In genomic region chr11:76201761-76202674, GRCm38 (mm10) we compare ENCODE assay signal across 8 mouse cellular contexts. TPM values are rescaled to one million over a fixed set of nuclear protein-coding genes. Genes with fewer than 3 reads are reported as not detected.
A peak's percentile ranks its signal among the peaks of the same experiment; 100 is the strongest.
DNase-seq lines count a peak whose midpoint lies in the region; ATAC-seq and TF ChIP-seq lines count a peak whose summit lies in the region.

No protein-coding gene starts in this region.

- DNase-seq in MEL (ENCODE audit: low read depth, low spot score) = peak; percentile 75
- peak; percentile 94 for DNase-seq in cerebellum, adult 9-11 months
- DNase-seq in frontal cortex, adult 2 months (ENCODE audit: extremely low spot score in 1 of 2, low spot score in 1 of 2) = peak; percentile 55 to 77
- peak; percentile 84 for DNase-seq in hindbrain, embryonic 10.5 days (ENCODE audit: low spot score)
- DNase-seq in layer of hippocampus, adult 9-11 months = peak; percentile 88
- DNase-seq in thymus, adult 18-20 months = peak; percentile 12 to 14

- H3K4me1 ChIP-seq in MEL (ENCODE audit: control insufficient read depth in 1 of 2, insufficient read depth in 2 of 2, low read length in 2 of 2) = peaks cover 3 to 10% of the 10 kb centered on the region in 2 experiments; a peak in 3 of 4 replicates
- peaks cover 25% of the 10 kb centered on the region for H3K4me1 ChIP-seq in hindbrain, embryonic 10.5 days (replicated peaks)
- peaks cover 13% of the 10 kb centered on the region; the same call in 1 of the 2 replicates for H3K4me1 ChIP-seq in lung, embryonic 16.5 days (replicated peaks; ENCODE audit: control insufficient read depth, insufficient read depth, low read length)
- H3K4me1 ChIP-seq in olfactory bulb, adult 2 months (ENCODE audit: control insufficient read depth, insufficient read depth, low read length) = peaks cover 4% of the 10 kb centered on the region

- peaks cover 0 to 4% of the 10 kb centered on the region in 2 experiments; a peak in 2 of 4 replicates for H3K27me3 ChIP-seq in MEL (ENCODE audit: control insufficient read depth in 1 of 2, insufficient read depth in 2 of 2, low read length in 2 of 2)
- H3K27me3 ChIP-seq in hindbrain, embryonic 10.5 days (ENCODE audit: insufficient read depth, poor library complexity, severe bottlenecking) = peaks cover 19% of the 10 kb centered on the region; the same call in 1 of the 2 replicates
- H3K27me3 ChIP-seq in lung, embryonic 16.5 days (ENCODE audit: control insufficient read depth, insufficient read depth, low read depth, low read length) = no peaks in the 10 kb centered on the region

- peaks cover 0 to 2% of the 10 kb centered on the region in 2 experiments; a peak in 1 of 4 replicates for H3K36me3 ChIP-seq in MEL (ENCODE audit: control insufficient read depth in 1 of 2, insufficient read depth in 2 of 2, low read length in 2 of 2)
- peaks cover 32% of the 10 kb centered on the region for H3K36me3 ChIP-seq in hindbrain, embryonic 10.5 days
- peaks cover 3% of the 10 kb centered on the region for H3K36me3 ChIP-seq in lung, embryonic 16.5 days (ENCODE audit: control insufficient read depth, insufficient read depth, low read length)

- H3K4me2 ChIP-seq in lung, embryonic 16.5 days (ENCODE audit: low read depth, low read length) = peak overlapping the region; percentile 86

- TF ChIP-seq RAD21 in MEL (IDR thresholded peaks at IDR 0.05; ENCODE audit: low read depth, low read length) = no peak

- no peaks in the 10 kb centered on the region for H3K9me3 ChIP-seq in MEL (replicated peaks; ENCODE audit: insufficient read depth, low read length)
- no peaks in the 10 kb centered on the region for H3K9me3 ChIP-seq in hindbrain, embryonic 10.5 days
- no peaks in the 10 kb centered on the region for H3K9me3 ChIP-seq in lung, embryonic 16.5 days (ENCODE audit: control insufficient read depth, low read length)

- H3K9ac ChIP-seq in MEL (ENCODE audit: control insufficient read depth, low read depth, low read length, poor library complexity, severe bottlenecking) = peak overlapping the region; percentile 85
- peak overlapping the region; percentile 92 for H3K9ac ChIP-seq in lung, embryonic 16.5 days (ENCODE audit: low read length)

- ATAC-seq in lung, embryonic 16.5 days (ENCODE audit: low read depth) = peak; percentile 100

- TF ChIP-seq CTCF in MEL (IDR thresholded peaks at IDR 0.05 in 2 of 3, conservative IDR thresholded peaks at IDR 0.05 in 1 of 3; ENCODE audit: control insufficient read depth in 1 of 3, insufficient read depth in 1 of 3, low read depth in 2 of 3, low read length in 3 of 3, poor library complexity in 1 of 3, severe bottlenecking in 1 of 3) = 0 out of 6 replicates have a peak, but pooled peaks of 1 of the 3 experiments have one; percentile 4
- no peak for TF ChIP-seq CTCF in olfactory bulb, adult 2 months (IDR thresholded peaks at IDR 0.05; ENCODE audit: insufficient read depth, low read depth, low read length)

- TF ChIP-seq POLR2A in MEL (IDR thresholded peaks at IDR 0.05; ENCODE audit: control insufficient read depth in 1 of 2, insufficient read depth in 1 of 2, low read depth in 1 of 2, low read length in 2 of 2, poor library complexity in 1 of 2) = peak; percentile 43 to 67; a peak in 2 of 4 replicates
- TF ChIP-seq POLR2A in olfactory bulb, adult 2 months (IDR thresholded peaks at IDR 0.05; ENCODE audit: insufficient read depth, low read depth, low read length) = peak; percentile 44; the same call in 1 of the 2 replicates

- TF ChIP-seq EP300 in MEL (IDR thresholded peaks at IDR 0.05; ENCODE audit: low read depth in 1 of 2, low read length in 2 of 2) = no peak

- H3K27ac ChIP-seq in MEL (ENCODE audit: control insufficient read depth, low read depth, low read length) = no peak overlapping the region
- H3K27ac ChIP-seq in hindbrain, embryonic 10.5 days = peak overlapping the region; percentile 94
- H3K27ac ChIP-seq in lung, embryonic 16.5 days (ENCODE audit: low read length) = peak overlapping the region; percentile 52
- H3K27ac ChIP-seq in olfactory bulb, adult 2 months (ENCODE audit: insufficient read depth, low read depth, low read length) = no peak overlapping the region

- peaks cover 5% of the 10 kb centered on the region; the same call in 1 of the 2 replicates for H3K79me2 ChIP-seq in MEL (ENCODE audit: control insufficient read depth, insufficient read depth, low read length, poor library complexity)

- WGBS in hindbrain, embryonic 10.5 days = under 1% methylated on average over 90 of the region's 90 CpGs
- WGBS in lung, embryonic 16.5 days = 0% methylated on average over 71 of the region's 90 CpGs
- WGBS in olfactory bulb, adult 2 months = under 1% methylated on average over 90 of the region's 90 CpGs

- H3K4me3 ChIP-seq in MEL (ENCODE audit: control insufficient read depth in 1 of 2, insufficient read depth in 1 of 2, low read depth in 2 of 2, low read length in 2 of 2) = peak overlapping the region; percentile 83 to 87
- H3K4me3 ChIP-seq in hindbrain, embryonic 10.5 days = peak overlapping the region; percentile 94
- peak overlapping the region; percentile 89 for H3K4me3 ChIP-seq in lung, embryonic 16.5 days (ENCODE audit: low read length)
- peak overlapping the region; percentile 98 for H3K4me3 ChIP-seq in olfactory bulb, adult 2 months (ENCODE audit: insufficient read depth, low read depth, low read length)

TF ChIP-seq in MEL, 35 proteins besides CTCF, POLR2A, EP300 and RAD21 (continues in another document):
- TF ChIP-seq ZMIZ1 (IDR thresholded peaks at IDR 0.05; ENCODE audit: low read depth, low read length) (peak; percentile 36; the same call in 1 of the 2 replicates), TBP (IDR thresholded peaks at IDR 0.05; ENCODE audit: low read depth, low read length) (no peak), MAZ (IDR thresholded peaks at IDR 0.05; ENCODE audit: low read depth, low read length) (peak; percentile 70; the same call in 1 of the 2 replicates), USF1 (IDR thresholded peaks at IDR 0.05; ENCODE audit: low read depth, low read length) (peak; percentile 85), MXI1 (IDR thresholded peaks at IDR 0.05; ENCODE audit: low read depth, low read length) (peak; percentile 73), SIN3A (IDR thresholded peaks at IDR 0.05; ENCODE audit: low read length) (peak; percentile 42), KAT2A (conservative IDR thresholded peaks at IDR 0.05; ENCODE audit: low read depth, low read length) (no peak), BHLHE40 (IDR thresholded peaks at IDR 0.05; ENCODE audit: borderline replicate concordance, low read depth, low read length) (no peak), UBTF (IDR thresholded peaks at IDR 0.05; ENCODE audit: borderline replicate concordance, insufficient read depth, low read depth, low read length) (0 out of 2 replicates have a peak, but pooled peaks have one; percentile 15)

RNA-seq across cellular contexts. Expression of gene Dbil5, which starts 15.4 kb away (rescaled TPM):
- 0.62 and 2.4 TPM in 2 replicates for total RNA-seq in MEL (2012; rRNA removed)
- under 1 TPM in 1 of 2 experiments, not detected in 1; 0.67 TPM for polyA plus RNA-seq in MEL (2012; ENCODE audit: insufficient read depth in 1 of 2, insufficient read length in 2 of 2, low read depth in 1 of 2, low replicate concordance in 2 of 2, missing spikeins in 1 of 2)
- polyA plus RNA-seq in frontal cortex, adult 2 months (2012; rRNA removed) = 1.4 and 1.5 TPM in 2 replicates
- 0.48 and 0.51 TPM in 2 replicates for polyA plus RNA-seq in hindbrain, embryonic 10.5 days (2016; fragmentation: Nextera tagmentation; extraction: Ambion mirVana)
- 0.48 and 1.5 TPM in 2 replicates for polyA plus RNA-seq in lung, embryonic 16.5 days (2015; fragmentation: Nextera tagmentation; extraction: Ambion mirVana)
- not detected in 2 replicates for polyA plus RNA-seq in olfactory bulb, adult 2 months (2012; ENCODE audit: insufficient read depth, insufficient read length, low replicate concordance, missing spikeins)

RNA-seq across cellular contexts. Expression of gene Gemin4, which starts 15.4 kb away (rescaled TPM):
- total RNA-seq in MEL (2012; rRNA removed) = 23.8 and 26.1 TPM in 2 replicates
- 10 to 100 TPM; 17.8 to 95.7 TPM for polyA plus RNA-seq in MEL (2012; ENCODE audit: insufficient read depth in 1 of 2, insufficient read length in 2 of 2, low read depth in 1 of 2, low replicate concordance in 2 of 2, missing spikeins in 1 of 2)
- 5.3 and 8.0 TPM in 2 replicates for polyA plus RNA-seq in frontal cortex, adult 2 months (2012; rRNA removed)
- polyA plus RNA-seq in hindbrain, embryonic 10.5 days (2016; fragmentation: Nextera tagmentation; extraction: Ambion mirVana) = 45.4 and 49.9 TPM in 2 replicates
- 30.5 and 30.9 TPM in 2 replicates for polyA plus RNA-seq in lung, embryonic 16.5 days (2015; fragmentation: Nextera tagmentation; extraction: Ambion mirVana)
- polyA plus RNA-seq in olfactory bulb, adult 2 months (2012; ENCODE audit: insufficient read depth, insufficient read length, low replicate concordance, missing spikeins) = not detected in 2 replicates

RNA-seq across cellular contexts. Expression of gene Fam57a, which starts 22.5 kb away (rescaled TPM):
- total RNA-seq in MEL (2012; rRNA removed) = 6.6 and 8.5 TPM in 2 replicates
- 1 to 10 TPM in 1 of 2 experiments, not detected in 1; 8.8 TPM for polyA plus RNA-seq in MEL (2012; ENCODE audit: insufficient read depth in 1 of 2, insufficient read length in 2 of 2, low read depth in 1 of 2, low replicate concordance in 2 of 2, missing spikeins in 1 of 2)
- 26.0 and 26.1 TPM in 2 replicates for polyA plus RNA-seq in frontal cortex, adult 2 months (2012; rRNA removed)
- polyA plus RNA-seq in hindbrain, embryonic 10.5 days (2016; fragmentation: Nextera tagmentation; extraction: Ambion mirVana) = 32.6 and 33.6 TPM in 2 replicates
- polyA plus RNA-seq in lung, embryonic 16.5 days (2015; fragmentation: Nextera tagmentation; extraction: Ambion mirVana) = 36.9 and 38.8 TPM in 2 replicates
- not detected in 2 replicates for polyA plus RNA-seq in olfactory bulb, adult 2 months (2012; ENCODE audit: insufficient read depth, insufficient read length, low replicate concordance, missing spikeins)

RNA-seq across cellular contexts. Expression of gene Vps53, which starts 22.6 kb away (rescaled TPM):
- total RNA-seq in MEL (2012; rRNA removed) = 47.2 and 50.4 TPM in 2 replicates
- 10 to 100 TPM in 1 of 2 experiments, not detected in 1; 38.4 TPM for polyA plus RNA-seq in MEL (2012; ENCODE audit: insufficient read depth in 1 of 2, insufficient read length in 2 of 2, low read depth in 1 of 2, low replicate concordance in 2 of 2, missing spikeins in 1 of 2)
- 53.3 and 54.6 TPM in 2 replicates for polyA plus RNA-seq in frontal cortex, adult 2 months (2012; rRNA removed)
- 37.9 and 48.3 TPM in 2 replicates for polyA plus RNA-seq in hindbrain, embryonic 10.5 days (2016; fragmentation: Nextera tagmentation; extraction: Ambion mirVana)
- polyA plus RNA-seq in lung, embryonic 16.5 days (2015; fragmentation: Nextera tagmentation; extraction: Ambion mirVana) = 36.9 and 39.0 TPM in 2 replicates
- polyA plus RNA-seq in olfactory bulb, adult 2 months (2012; ENCODE audit: insufficient read depth, insufficient read length, low replicate concordance, missing spikeins) = not detected in 2 replicates

RNA-seq across cellular contexts. Expression of gene Mrm3, which starts 41.5 kb away (rescaled TPM):
- total RNA-seq in MEL (2012; rRNA removed) = 50.3 and 65.7 TPM in 2 replicates
- 10 to 100 TPM in 1 of 2 experiments, not detected in 1; 27.7 TPM for polyA plus RNA-seq in MEL (2012; ENCODE audit: insufficient read depth in 1 of 2, insufficient read length in 2 of 2, low read depth in 1 of 2, low replicate concordance in 2 of 2, missing spikeins in 1 of 2)
- 14.5 and 16.7 TPM in 2 replicates for polyA plus RNA-seq in frontal cortex, adult 2 months (2012; rRNA removed)
- polyA plus RNA-seq in hindbrain, embryonic 10.5 days (2016; fragmentation: Nextera tagmentation; extraction: Ambion mirVana) = 21.5 and 24.7 TPM in 2 replicates
- 18.6 and 22.1 TPM in 2 replicates for polyA plus RNA-seq in lung, embryonic 16.5 days (2015; fragmentation: Nextera tagmentation; extraction: Ambion mirVana)
- not detected in 2 replicates for polyA plus RNA-seq in olfactory bulb, adult 2 months (2012; ENCODE audit: insufficient read depth, insufficient read length, low replicate concordance, missing spikeins)

Comparison
In these comparisons a context has a peak if more than half of its experiments do, and no peak if none do; other contexts are left out.
1. DNase-seq: peak in every context shown above with its lines; median percentile 94 in cerebellum, adult 9-11 months; 88 in layer of hippocampus, adult 9-11 months; 84 in hindbrain, embryonic 10.5 days; 75 in MEL; 66 in frontal cortex, adult 2 months; 13 in thymus, adult 18-20 months.
2. H3K27ac ChIP-seq: peak in hindbrain, embryonic 10.5 days (single experiment) and lung, embryonic 16.5 days (single experiment); none in MEL (single experiment) and olfactory bulb, adult 2 months (single experiment).
3. Peak in every context shown above with its lines, with median percentiles within 50 percentile points of each other: H3K4me3 ChIP-seq.